Mouse (Mus musculus): ENCODE results near the gene Gm8113. TPM values are rescaled to one million over a fixed set of nuclear protein-coding genes. Genes with fewer than 3 reads are reported as not detected.

Gm8113 gene
- 8.4 and 10.0 TPM in 2 replicates for polyA plus RNA-seq (2015; fragmentation: Nextera tagmentation; extraction: Ambion mirVana)

GRCm38 (mm10) chr14:43924688-43925403 is at the start of gene Gm8113:
Gm8113 (plus strand) TSS chr14:43925390.

GRCm38 (mm10) chr14:43875417-43875816 is 49.8 kb upstream of the Gm8113 start, which contains the start of gene Ear1:
Ear1 (minus strand) TSS chr14:43875517.

GRCm38 (mm10) chr14:43923459-43923858 is 1.7 kb upstream of the Gm8113 start, which contains the start of gene Ear10:
Ear10 (minus strand) TSS chr14:43923559.

GRCm38 (mm10) chr14:43956769-43957168 is 31.6 kb downstream of the Gm8113 start, which contains the start of gene Ang5:
Ang5 (plus strand) TSS chr14:43957069.

Other genes starting within 250 kb of the Gm8113 start
- not detected in 2 replicates for gene Gm8165, start 248.2 kb upstream of the Gm8113 start, polyA plus RNA-seq (2015; fragmentation: Nextera tagmentation; extraction: Ambion mirVana)
- 0.81 and 1.1 TPM in 2 replicates for gene Gm7324, start 227.6 kb upstream of the Gm8113 start, polyA plus RNA-seq (2015; fragmentation: Nextera tagmentation; extraction: Ambion mirVana)
- not detected in 2 replicates for gene Gm16506, start 197.9 kb upstream of the Gm8113 start, polyA plus RNA-seq (2015; fragmentation: Nextera tagmentation; extraction: Ambion mirVana)
- not detected in 2 replicates for gene Gm6526, start 177.5 kb upstream of the Gm8113 start, polyA plus RNA-seq (2015; fragmentation: Nextera tagmentation; extraction: Ambion mirVana)
- gene Gm8180, start 140.6 kb upstream of the Gm8113 start, polyA plus RNA-seq (2015; fragmentation: Nextera tagmentation; extraction: Ambion mirVana) = not detected in 2 replicates
- 0.46 and 0.82 TPM in 2 replicates for gene Ear1, start 49.9 kb upstream of the Gm8113 start, polyA plus RNA-seq (2015; fragmentation: Nextera tagmentation; extraction: Ambion mirVana)
- not detected in 2 replicates for gene Ear10, start 1.8 kb upstream of the Gm8113 start, polyA plus RNA-seq (2015; fragmentation: Nextera tagmentation; extraction: Ambion mirVana)
- not detected in 2 replicates for gene Ang5, start 31.7 kb downstream of the Gm8113 start, polyA plus RNA-seq (2015; fragmentation: Nextera tagmentation; extraction: Ambion mirVana)
- not detected in 2 replicates for gene Ang6, start 76.9 kb downstream of the Gm8113 start, polyA plus RNA-seq (2015; fragmentation: Nextera tagmentation; extraction: Ambion mirVana)
- gene Ear2, start 177.3 kb downstream of the Gm8113 start, polyA plus RNA-seq (2015; fragmentation: Nextera tagmentation; extraction: Ambion mirVana) = 19.1 and 24.2 TPM in 2 replicates
- gene Gm3327, start 198.5 kb downstream of the Gm8113 start, polyA plus RNA-seq (2015; fragmentation: Nextera tagmentation; extraction: Ambion mirVana) = not detected in 2 replicates